Mouse (Mus musculus) liver, embryonic 11.5 days (tissue): ENCODE measurements at regions not wholly inside any gene's neighbourhood (a gene's known extent, or its start where the extent isn't known, plus 50 kb on each side); places are given as distances from the start of the nearest gene placed in this dataset.

Experiments
- ATAC-seq: fragments of 200-750 bp; cut with Nextera tagmentation; replicated peaks from 2 replicates; pipeline ENCODE4 v1.8.0; 2017; ENCODE audit warnings: moderate number of reproducible peaks, mild to moderate bottlenecking, moderate TSS enrichment, moderate library complexity; ENCODE audit not compliant: low FRiP score
- DNase-seq: peaks from one replicate; pipeline ENCODE4 v3.0.0-alpha.2; 2017; ENCODE audit warnings: low spot score
- H3K27ac ChIP-seq: fragments of 300-500 bp; sonication (generic); 2 replicates; pipeline ENCODE4 v1.5.1; 2014; ENCODE audit warnings: mild to moderate bottlenecking, low read depth, low read length, control low read depth
- H3K27me3 ChIP-seq: fragments of 300-500 bp; sonication (generic); replicated peaks from 2 replicates; pipeline ENCODE4 v1.6.1; 2014; ENCODE audit warnings: low read length, mixed read lengths; ENCODE audit not compliant: control insufficient read depth, insufficient read depth
- H3K36me3 ChIP-seq: fragments of 300-500 bp; sonication (generic); 2 replicates; pipeline ENCODE4 v1.6.1; 2014; ENCODE audit warnings: mild to moderate bottlenecking, low read length, moderate library complexity, mixed read lengths; ENCODE audit not compliant: control insufficient read depth, insufficient read depth
- H3K4me1 ChIP-seq: fragments of 300-500 bp; sonication (generic); replicated peaks from 2 replicates; pipeline ENCODE4 v1.6.1; 2014; ENCODE audit warnings: low read length, mixed read lengths; ENCODE audit not compliant: control insufficient read depth, insufficient read depth
- H3K4me2 ChIP-seq: fragments of 300-500 bp; sonication (generic); 2 replicates; pipeline ENCODE4 v1.6.1; 2014; ENCODE audit warnings: mild to moderate bottlenecking, control low read depth, moderate library complexity
- H3K4me3 ChIP-seq: fragments of 300-500 bp; sonication (generic); 2 replicates; pipeline ENCODE4 v1.5.1; 2014; ENCODE audit warnings: low read depth, low read length, control low read depth
- H3K9ac ChIP-seq: fragments of 300-500 bp; sonication (generic); 2 replicates; pipeline ENCODE4 v1.6.1; 2014; ENCODE audit warnings: low read depth, low read length, control low read depth
- H3K9me3 ChIP-seq: fragments of 300-500 bp; sonication (generic); 2 replicates; pipeline ENCODE4 v1.6.1; 2016; ENCODE audit warnings: low read length, inconsistent platforms, mixed read lengths; ENCODE audit not compliant: control insufficient read depth
- WGBS: fragments of 180-500 bp; shearing (Covaris S2); extraction: QIAGEN DNeasy Blood & Tissue Kit; methylation state at CpG from one replicate; pipeline ENCODE4 v1.1.7; 2014; 5-methylcytosine and 5-hydroxymethylcytosine counted together

DNA sequence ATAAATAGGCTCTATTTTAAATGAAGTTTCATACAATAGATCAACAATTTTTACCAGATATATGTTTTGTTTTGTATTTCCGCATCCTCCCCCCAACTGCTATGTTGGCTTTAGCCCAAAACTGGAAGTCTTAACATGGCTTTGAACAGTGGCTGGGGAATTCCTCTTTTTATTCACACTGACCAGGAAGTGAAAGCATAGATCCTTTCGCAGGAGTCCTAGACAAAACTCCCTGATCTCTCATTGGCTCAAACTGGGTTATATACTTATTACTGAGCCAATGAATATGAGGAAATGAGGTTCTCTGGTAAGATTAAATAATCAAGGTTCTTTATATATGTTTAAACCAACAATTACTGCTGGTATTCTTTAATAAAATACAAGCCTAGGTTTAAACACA is 218.8 kb downstream of the Ttll7 start:
- ATAC-seq = no peak
- Histone ChIP-seq H3K4me2 (no peak overlapping the region), H3K9me3 (no peaks in the 10 kb centered on the region), H3K9ac (no peak overlapping the region), H3K27me3 (no peaks in the 10 kb centered on the region), H3K4me1 (no peaks in the 10 kb centered on the region), H3K36me3 (no peaks in the 10 kb centered on the region), H3K27ac (no peak overlapping the region), H3K4me3 (no peak overlapping the region)
- WGBS = 80% methylated on average over 2 of the region's 2 CpGs
- no peak for DNase-seq

DNA sequence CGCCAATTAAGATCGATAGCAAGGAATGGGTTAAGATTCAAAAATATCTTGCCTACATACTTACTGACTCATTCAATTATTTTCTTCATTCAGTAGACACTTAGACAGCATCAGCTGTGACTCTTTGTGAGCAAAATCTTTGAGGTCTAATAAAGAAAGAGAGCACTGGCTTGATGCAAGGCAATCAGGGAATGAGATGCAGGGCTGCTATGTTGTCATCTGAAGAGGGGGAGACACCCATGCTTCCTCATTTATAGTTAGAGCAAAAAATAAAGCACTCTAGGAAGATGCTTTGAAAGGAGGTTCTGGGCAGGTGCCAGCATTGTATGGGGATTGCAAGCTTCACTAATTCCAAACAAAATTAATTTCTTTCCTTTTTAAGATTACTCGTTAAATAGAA is 228.0 kb downstream of the Ttll7 start:
- H3K9ac ChIP-seq = no peak overlapping the region
- 85% methylated on average over 3 of the region's 3 CpGs for WGBS
- H3K9me3 ChIP-seq = no peaks in the 10 kb centered on the region
- ATAC-seq = no peak
- no peak overlapping the region for H3K27ac ChIP-seq
- H3K4me2 ChIP-seq = no peak overlapping the region
- no peak overlapping the region for H3K4me3 ChIP-seq
- no peaks in the 10 kb centered on the region for H3K4me1 ChIP-seq
- no peaks in the 10 kb centered on the region for H3K36me3 ChIP-seq
- DNase-seq = no peak
- H3K27me3 ChIP-seq = no peaks in the 10 kb centered on the region

DNA sequence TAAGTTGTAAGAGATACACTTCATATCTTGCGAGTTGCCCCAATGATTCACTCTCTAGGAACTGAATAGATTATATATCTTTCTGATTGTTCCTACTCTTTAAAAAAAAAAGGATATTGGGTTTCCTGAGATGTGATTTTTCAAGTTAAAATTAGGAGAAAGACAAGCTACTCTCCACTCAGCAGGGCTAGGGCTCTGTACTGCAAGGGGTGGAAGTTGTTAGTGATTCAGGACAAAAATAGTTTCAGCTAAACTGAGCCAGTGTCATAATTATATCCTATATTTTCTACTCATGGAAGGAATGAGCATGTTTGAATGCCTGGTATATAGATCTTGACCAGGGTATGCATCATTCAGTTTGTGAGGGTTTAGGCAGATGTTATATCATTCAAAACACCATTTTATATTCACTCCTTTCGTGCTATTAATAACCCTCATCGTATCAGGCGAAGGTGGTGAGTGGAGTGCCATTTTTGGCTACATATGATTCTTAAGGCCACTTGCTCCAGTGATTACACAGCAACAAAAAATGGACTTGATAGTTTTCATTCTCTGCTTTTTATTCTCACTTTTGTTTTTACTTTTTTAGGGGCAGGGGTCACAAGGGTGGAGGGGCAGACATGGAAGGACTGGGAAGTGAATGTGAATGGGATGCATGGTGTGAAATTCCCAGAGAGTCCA is 228.7 kb downstream of the Ttll7 start:
- Histone ChIP-seq H3K9me3 (no peaks in the 10 kb centered on the region), H3K9ac (no peak overlapping the region), H3K36me3 (no peaks in the 10 kb centered on the region), H3K4me1 (no peaks in the 10 kb centered on the region), H3K4me3 (no peak overlapping the region), H3K4me2 (no peak overlapping the region), H3K27me3 (no peaks in the 10 kb centered on the region), H3K27ac (no peak overlapping the region)
- ATAC-seq = no peak
- DNase-seq = no peak
- WGBS = 75% methylated on average over 4 of the region's 4 CpGs

DNA sequence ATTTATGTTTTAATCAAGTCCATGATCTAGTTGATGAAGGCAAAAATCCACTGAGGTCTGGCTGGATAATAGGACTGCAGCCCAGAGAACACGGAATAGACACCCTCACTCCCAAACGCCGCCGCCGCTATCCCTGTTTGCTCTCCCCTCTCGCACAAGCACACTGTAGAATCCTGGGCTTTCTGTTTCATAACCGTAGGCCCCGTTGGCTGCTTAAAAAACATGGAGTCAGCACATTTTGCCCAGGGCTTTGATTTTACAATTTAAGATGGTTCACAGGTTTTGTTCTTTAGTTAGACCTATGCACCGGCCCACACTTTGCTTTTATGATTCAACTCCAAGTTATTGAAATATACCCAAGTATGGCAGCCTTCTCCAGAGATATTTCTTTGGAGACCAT is 229.6 kb downstream of the Ttll7 start:
- Histone ChIP-seq H3K9me3 (no peaks in the 10 kb centered on the region), H3K9ac (no peak overlapping the region), H3K4me1 (no peaks in the 10 kb centered on the region), H3K27me3 (no peaks in the 10 kb centered on the region), H3K36me3 (no peaks in the 10 kb centered on the region), H3K4me3 (no peak overlapping the region), H3K4me2 (no peak overlapping the region), H3K27ac (no peak overlapping the region)
- no peak for ATAC-seq
- DNase-seq = no peak
- 89% methylated on average over 9 of the region's 9 CpGs for WGBS

DNA sequence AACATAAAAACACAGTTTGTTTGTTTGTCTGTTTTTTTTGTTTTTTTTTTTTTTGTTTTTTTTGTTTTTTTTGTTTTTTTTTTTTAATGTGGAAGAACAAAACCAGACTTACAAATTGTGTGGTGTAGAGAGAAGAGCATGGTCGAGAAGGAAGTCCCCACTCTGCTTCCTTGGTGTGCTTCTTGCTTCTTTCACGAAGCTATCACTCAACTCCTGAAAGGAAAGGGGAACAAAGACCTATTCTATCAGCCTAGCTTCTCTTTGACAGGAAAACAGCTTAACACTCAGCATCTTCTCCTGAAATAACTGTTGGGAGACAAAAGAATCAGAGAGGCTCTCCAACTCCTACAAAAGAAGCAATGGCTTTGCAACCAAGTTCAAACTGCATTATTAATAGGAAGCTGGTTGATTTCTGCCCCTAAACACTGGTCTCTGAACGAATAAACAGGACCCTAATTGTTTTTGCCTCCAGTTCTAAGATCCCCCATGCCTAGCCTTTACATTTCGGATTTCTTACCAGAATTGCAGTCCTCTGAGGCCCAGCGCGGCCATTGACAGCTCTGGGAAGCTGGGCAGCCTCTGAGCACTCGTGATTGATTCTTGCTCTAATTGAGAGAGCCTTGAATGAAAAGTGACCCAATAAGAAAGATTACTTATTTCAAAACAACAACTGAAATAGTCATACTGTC is 230.2 kb downstream of the Ttll7 start:
- no peak overlapping the region for H3K9ac ChIP-seq
- H3K4me2 ChIP-seq = no peak overlapping the region
- H3K9me3 ChIP-seq = no peaks in the 10 kb centered on the region
- ATAC-seq (no peak), DNase-seq (no peak)
- no peaks in the 10 kb centered on the region for H3K27me3 ChIP-seq
- no peak overlapping the region for H3K27ac ChIP-seq
- no peak overlapping the region for H3K4me3 ChIP-seq
- WGBS = 49% methylated on average over 7 of the region's 7 CpGs
- no peaks in the 10 kb centered on the region for H3K4me1 ChIP-seq
- no peaks in the 10 kb centered on the region for H3K36me3 ChIP-seq

DNA sequence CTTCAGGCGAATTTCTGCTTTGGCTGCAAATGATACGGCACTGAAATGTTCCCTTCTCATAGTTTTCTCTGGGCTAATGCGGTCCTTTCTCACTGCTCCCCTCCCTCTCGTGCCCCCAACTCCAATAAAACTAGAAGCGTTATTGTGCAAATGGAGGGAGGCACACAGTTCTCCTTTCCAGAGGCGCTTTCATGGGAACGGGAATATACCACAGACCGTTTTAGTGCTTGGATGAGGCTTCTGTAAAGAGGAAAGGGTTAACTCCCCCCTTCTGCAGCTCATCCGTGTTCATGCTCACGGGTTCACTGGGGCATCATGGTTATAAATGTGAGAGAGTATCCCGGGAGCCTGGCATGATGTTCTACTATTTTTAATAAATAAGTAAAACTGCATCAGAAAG is 231.2 kb downstream of the Ttll7 start:
- no peak overlapping the region for H3K4me3 ChIP-seq

DNA sequence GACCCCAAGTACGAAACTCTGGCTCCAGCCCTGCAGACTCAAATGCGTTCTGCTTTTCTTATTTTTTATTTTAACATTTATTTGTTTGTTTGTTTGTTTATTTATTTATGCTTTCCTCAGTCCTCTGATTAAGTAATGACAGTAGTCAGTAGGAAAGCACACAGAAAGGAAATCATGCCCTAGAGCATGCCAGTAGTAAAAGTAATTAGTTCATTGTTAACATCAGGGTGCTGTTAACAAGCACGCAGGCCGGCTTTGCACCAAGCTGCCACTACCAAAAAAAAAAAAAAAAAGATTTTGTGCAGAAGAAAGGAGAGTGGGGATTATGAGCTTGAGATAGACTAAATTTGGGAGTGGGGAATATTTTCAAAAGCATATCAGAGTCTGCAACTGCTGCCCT is 231.7 kb downstream of the Ttll7 start:
- Histone ChIP-seq H3K9me3 (no peaks in the 10 kb centered on the region), H3K4me2 (no peak overlapping the region), H3K4me3 (no peak overlapping the region), H3K27ac (no peak overlapping the region), H3K4me1 (no peaks in the 10 kb centered on the region), H3K9ac (no peak overlapping the region), H3K36me3 (no peaks in the 10 kb centered on the region), H3K27me3 (no peaks in the 10 kb centered on the region)
- 82% methylated on average over 4 of the region's 4 CpGs for WGBS
- DNase-seq (no peak), ATAC-seq (no peak)

More for the DNA sequence above, 231.2 kb downstream of the Ttll7 start:
- DNase-seq (no peak), ATAC-seq (no peak)
- H3K27ac ChIP-seq = no peak overlapping the region
- no peak overlapping the region for H3K9ac ChIP-seq
- H3K36me3 ChIP-seq = no peaks in the 10 kb centered on the region
- no peaks in the 10 kb centered on the region for H3K27me3 ChIP-seq
- H3K4me2 ChIP-seq = no peak overlapping the region
- H3K4me1 ChIP-seq = no peaks in the 10 kb centered on the region
- WGBS = 77% methylated on average over 11 of the region's 11 CpGs
- H3K9me3 ChIP-seq = no peaks in the 10 kb centered on the region

DNA sequence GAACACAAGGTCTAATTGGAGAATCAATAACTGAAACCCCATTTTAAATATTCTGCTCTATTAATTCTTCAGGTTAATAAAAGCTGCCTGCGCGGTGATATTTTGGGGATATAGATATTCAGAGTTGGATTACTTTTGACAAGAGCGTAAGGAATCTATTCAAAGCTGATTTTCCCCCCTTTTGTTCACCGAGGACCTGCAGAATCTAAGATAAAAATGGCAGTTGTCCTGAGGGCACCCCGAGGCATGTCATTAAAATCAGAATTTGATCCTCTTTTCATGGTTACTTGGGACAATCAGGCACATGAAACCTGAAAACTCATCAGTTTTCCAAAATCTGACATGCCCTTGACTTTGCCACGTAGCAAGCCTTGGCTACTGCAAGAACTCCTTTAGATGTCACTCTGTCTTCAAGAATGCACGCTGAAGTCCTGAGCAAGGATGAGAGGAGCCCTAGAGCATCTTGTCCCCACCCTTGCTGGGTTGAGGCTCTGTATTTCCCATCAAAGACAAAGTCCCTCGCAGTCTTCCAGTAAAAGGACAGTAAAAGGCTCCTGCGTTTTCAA is 232.5 kb downstream of the Ttll7 start:
- no peaks in the 10 kb centered on the region for H3K9me3 ChIP-seq
- WGBS = 75% methylated on average over 9 of the region's 9 CpGs
- H3K27ac ChIP-seq = no peak overlapping the region
- ATAC-seq (no peak), DNase-seq (no peak)
- no peak overlapping the region for H3K4me2 ChIP-seq
- no peaks in the 10 kb centered on the region for H3K4me1 ChIP-seq
- H3K36me3 ChIP-seq = no peaks in the 10 kb centered on the region
- no peaks in the 10 kb centered on the region for H3K27me3 ChIP-seq
- H3K9ac ChIP-seq = no peak overlapping the region
- H3K4me3 ChIP-seq = no peak overlapping the region

DNA sequence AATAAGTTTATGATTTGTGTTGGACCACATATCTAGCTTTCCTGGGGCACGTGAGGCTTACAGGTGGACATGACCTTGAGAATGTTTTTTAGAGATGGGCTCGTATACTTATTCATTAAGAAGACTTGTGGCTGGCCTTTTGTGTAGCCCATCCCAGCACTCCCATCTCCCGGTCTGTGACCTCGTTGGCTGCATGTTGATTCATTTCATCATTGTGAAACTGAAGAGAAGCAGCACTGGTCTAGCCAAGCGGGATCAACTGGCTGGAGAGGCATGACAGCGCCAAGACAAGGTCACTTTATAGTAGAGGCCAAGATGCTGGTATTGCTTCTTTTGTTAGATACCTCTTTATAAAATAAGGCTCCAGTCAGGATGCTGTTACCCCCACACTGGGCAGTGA is 236.0 kb downstream of the Ttll7 start:
- H3K4me2 ChIP-seq = no peak overlapping the region
- ATAC-seq (no peak), DNase-seq (no peak)
- H3K36me3 ChIP-seq = no peaks in the 10 kb centered on the region
- H3K9me3 ChIP-seq = no peaks in the 10 kb centered on the region
- H3K4me1 ChIP-seq = no peaks in the 10 kb centered on the region
- no peaks in the 10 kb centered on the region for H3K27me3 ChIP-seq
- no peak overlapping the region for H3K9ac ChIP-seq
- H3K4me3 ChIP-seq = no peak overlapping the region
- no peak overlapping the region for H3K27ac ChIP-seq
- 83% methylated on average over 6 of the region's 6 CpGs for WGBS
